Mouse (Mus musculus) spleen, postnatal 10 days (tissue): ENCODE measurements at regions not wholly inside any gene's neighbourhood (a gene's known extent, or its start where the extent isn't known, plus 50 kb on each side); places are given as distances from the start of the nearest gene placed in this dataset.

ENCODE experiments used
- DNase-seq, 2 experiments: peaks; one replicate each; pipeline ENCODE4 v3.0.0; 2021 to 2022; ENCODE audit warnings: low spot score in 2 of 2

DNA sequence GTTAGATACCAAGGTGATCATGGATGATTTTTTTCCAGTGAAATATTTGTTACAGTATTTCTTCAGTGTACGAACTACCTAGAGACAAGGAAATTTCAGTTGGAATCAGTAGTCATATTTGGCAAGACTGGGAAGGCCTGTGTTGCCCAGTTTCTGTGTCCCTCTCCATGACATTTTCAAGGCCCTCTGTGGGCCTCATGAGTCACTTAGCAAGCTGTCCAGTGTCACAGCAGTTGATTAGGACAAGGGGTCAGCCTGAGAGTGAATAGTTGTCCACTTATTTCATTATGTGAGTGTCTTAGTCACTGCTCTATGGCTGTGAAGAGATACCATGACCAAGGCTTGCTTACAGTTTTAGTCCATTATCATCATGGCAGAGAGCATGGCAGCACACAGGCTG is 71.5 kb upstream of the Nrsn1 start:
- DNase-seq, result no peak

GRCm38 (mm10) chr13:25333803-25334202 is 63.5 kb upstream of the Nrsn1 start:
- no peak for DNase-seq
